Mouse (Mus musculus) heart, adult 18-20 months (tissue): Measurements from ENCODE around the gene Cdc14b. TPM values are rescaled to one million over a fixed set of nuclear protein-coding genes. Genes with fewer than 3 reads are reported as not detected.

Experiments used
- DNase-seq, 2 experiments: peaks; one replicate each; pipeline ENCODE4 v3.0.0; 2021 to 2022; ENCODE audit warnings: mixed read lengths in 1 of 2
- total RNA-seq, 2 experiments: library from RNA; stranded (reverse); gene quantifications; 2 replicates each; pipeline ENCODE4 v1.2.3; 2021

Gene Cdc14b
- total RNA-seq, 2 experiments from 2014 or later: 8.6 to 10.9 TPM

GRCm38 (mm10) chr13:64178746-64179652 is 96.1 kb downstream of the Cdc14b start:
- DNase-seq: no peak

- no peak for DNase-seq
These were observed 97.1 kb downstream of the Cdc14b start for GRCm38 (mm10) chr13:64178000-64178399.

GRCm38 (mm10) chr13:64169746-64170145 is 105.3 kb downstream of the Cdc14b start:
- DNase-seq: no peak

GRCm38 (mm10) chr13:64163147-64163715 is 111.9 kb downstream of the Cdc14b start:
- DNase-seq: no peak

GRCm38 (mm10) chr13:64162626-64163025 is 112.5 kb downstream of the Cdc14b start:
- DNase-seq: no peak

- DNase-seq: peak in 1 of 2 experiments; percentile 52
These were observed 113.0 kb downstream of the Cdc14b start for GRCm38 (mm10) chr13:64161916-64162611.

GRCm38 (mm10) chr13:64161548-64161915 is 113.6 kb downstream of the Cdc14b start, which contains the start of gene Habp4:
Gene Habp4, plus strand, starts transcription at chr13:64161824.
- DNase-seq: peak; percentile 98 to 99

GRCm38 (mm10) chr13:64156966-64157365 is 118.1 kb downstream of the Cdc14b start:
- no peak for DNase-seq

- DNase-seq: peak; percentile 31 to 47
These were observed 119.9 kb downstream of the Cdc14b start for GRCm38 (mm10) chr13:64155171-64155571.

- peak in 1 of 2 experiments; percentile 8 for DNase-seq
These were observed 120.4 kb downstream of the Cdc14b start for GRCm38 (mm10) chr13:64154651-64155050.

- peak; percentile 72 to 76 for DNase-seq
These were observed 121.3 kb downstream of the Cdc14b start for GRCm38 (mm10) chr13:64153751-64154267.

- peak; percentile 97 to 99 for DNase-seq
These were observed 121.9 kb downstream of the Cdc14b start, which contains the start of gene Zfp367 for GRCm38 (mm10) chr13:64153083-64153682. Gene Zfp367, minus strand, starts transcription at chr13:64153202.

GRCm38 (mm10) chr13:64152671-64153082 is 122.4 kb downstream of the Cdc14b start:
- DNase-seq: no peak

GRCm38 (mm10) chr13:64152241-64152669 is 122.8 kb downstream of the Cdc14b start:
- DNase-seq: peak; percentile 88 to 90

- peak in 1 of 2 experiments; percentile 9 for DNase-seq
These were observed 125.0 kb downstream of the Cdc14b start for GRCm38 (mm10) chr13:64150121-64150520.

Other genes with a start within 250 kb of the Cdc14b start
- gene Hsd17b3, start 186.1 kb downstream of the Cdc14b start, total RNA-seq: not detected
- gene Slc35d2, start 145.9 kb downstream of the Cdc14b start, total RNA-seq: 1 to 10 TPM in 1 of 2 experiments, under 1 TPM in 1; 0.89 to 1.5 TPM
- gene Zfp367, start 122.1 kb downstream of the Cdc14b start, total RNA-seq: 10 to 100 TPM; 20.8 to 21.2 TPM
- gene Habp4, start 113.5 kb downstream of the Cdc14b start, total RNA-seq: 10 to 100 TPM; 47.8 to 49.4 TPM
- 10 to 100 TPM; 57.7 to 58.6 TPM for gene Aaed1, start 37.4 kb upstream of the Cdc14b start, total RNA-seq
- gene Ctsl, start 95.6 kb upstream of the Cdc14b start, total RNA-seq: 100 to 1,000 TPM; 218 to 254 TPM
- 1 to 10 TPM; 2.5 to 4.4 TPM for gene Cdk20, start 157.0 kb upstream of the Cdc14b start, total RNA-seq
- not detected for gene Fam240b, start 222.5 kb upstream of the Cdc14b start, total RNA-seq